Mouse (Mus musculus): ENCODE data around the gene Gm45711.

Gm45711 gene

GRCm38 (mm10) chr8:104242038-104242644 is 67.7 kb downstream of the Gm45711 start:
- no peak for DNase-seq (ENCODE audit: low spot score)

GRCm38 (mm10) chr8:104239418-104239861 is 70.4 kb downstream of the Gm45711 start:
- DNase-seq (ENCODE audit: low spot score), result no peak

GRCm38 (mm10) chr8:104234573-104234972 is 75.3 kb downstream of the Gm45711 start:
- peak; percentile 43 for DNase-seq (ENCODE audit: low spot score)

GRCm38 (mm10) chr8:104232919-104233318 is 77.0 kb downstream of the Gm45711 start:
- DNase-seq (ENCODE audit: low spot score), result no peak

- no peak for DNase-seq (ENCODE audit: low spot score)
These were observed 77.8 kb downstream of the Gm45711 start for GRCm38 (mm10) chr8:104232039-104232438.
